Mouse (Mus musculus): Measurements from ENCODE around the gene Umad1. TPM values are rescaled to one million over a fixed set of nuclear protein-coding genes. Genes with fewer than 3 reads are reported as not detected.
"Not testable (repeated sequence)": the region's sequence is repeated elsewhere in the genome, so short reads cannot be mapped to it uniquely, and the experiment has no call there.

The Umad1 gene
- polyA plus RNA-seq, 1 experiment from 2014 or later, result 30.3 TPM

GRCm38 (mm10) chr6:8283255-8283654, 24.2 kb downstream of the Umad1 start:
- no peak for ATAC-seq
- Histone ChIP-seq H3K4me1 (no peaks in the 10 kb centered on the region), H3K27ac (no peak overlapping the region), H3K36me3 (ENCODE audit: poor library complexity, severe bottlenecking) (0 out of 2 replicates have a peak, but pooled peaks cover 11% of the 10 kb centered on the region), H3K4me3 (no peak overlapping the region), H3K9ac (no peak overlapping the region), H3K9me3 (replicated peaks) (no peaks in the 10 kb centered on the region), H3K27me3 (no peaks in the 10 kb centered on the region), H3K4me2 (no peak overlapping the region)
- WGBS, result 76% methylated on average over 4 of the region's 4 CpGs

GRCm38 (mm10) chr6:8285401-8285960, 26.4 kb downstream of the Umad1 start:
- H3K9me3 ChIP-seq (replicated peaks), result no peaks in the 10 kb centered on the region
- 87% methylated on average over 3 of the region's 3 CpGs for WGBS
- no peak overlapping the region for H3K27ac ChIP-seq
- no peak overlapping the region for H3K9ac ChIP-seq
- ATAC-seq, result no peak
- H3K27me3 ChIP-seq, result no peaks in the 10 kb centered on the region
- no peaks in the 10 kb centered on the region for H3K4me1 ChIP-seq
- H3K4me2 ChIP-seq, result no peak overlapping the region
- H3K36me3 ChIP-seq (ENCODE audit: poor library complexity, severe bottlenecking), result 0 out of 2 replicates have a peak, but pooled peaks cover 5% of the 10 kb centered on the region
- H3K4me3 ChIP-seq, result no peak overlapping the region

- no peaks in the 10 kb centered on the region for H3K27me3 ChIP-seq
- no peak for ATAC-seq
- WGBS, result 96% methylated on average over 3 of the region's 3 CpGs
- no peak overlapping the region for H3K4me3 ChIP-seq
- H3K36me3 ChIP-seq (ENCODE audit: poor library complexity, severe bottlenecking), result 0 out of 2 replicates have a peak, but pooled peaks cover 5% of the 10 kb centered on the region
- no peaks in the 10 kb centered on the region for H3K4me1 ChIP-seq
- no peak overlapping the region for H3K4me2 ChIP-seq
- no peak overlapping the region for H3K27ac ChIP-seq
- no peaks in the 10 kb centered on the region for H3K9me3 ChIP-seq (replicated peaks)
- H3K9ac ChIP-seq, result no peak overlapping the region
Observed at GRCm38 (mm10) chr6:8286146-8286545, 27.1 kb downstream of the Umad1 start.

GRCm38 (mm10) chr6:8288755-8289580, 29.9 kb downstream of the Umad1 start:
- no peak overlapping the region for H3K27ac ChIP-seq
- ATAC-seq, result no peak
- 75% methylated on average over 4 of the region's 4 CpGs for WGBS
- H3K9ac ChIP-seq, result no peak overlapping the region
- H3K36me3 ChIP-seq (ENCODE audit: poor library complexity, severe bottlenecking), result 0 out of 2 replicates have a peak, but pooled peaks cover 5% of the 10 kb centered on the region
- no peak overlapping the region for H3K4me3 ChIP-seq
- H3K9me3 ChIP-seq (replicated peaks), result no peaks in the 10 kb centered on the region
- H3K4me2 ChIP-seq, result no peak overlapping the region
- H3K4me1 ChIP-seq, result peaks cover 4% of the 10 kb centered on the region
- H3K27me3 ChIP-seq, result no peaks in the 10 kb centered on the region

GRCm38 (mm10) chr6:8294048-8294784, 35.1 kb downstream of the Umad1 start:
- no peaks in the 10 kb centered on the region for H3K36me3 ChIP-seq (ENCODE audit: poor library complexity, severe bottlenecking)
- 26% methylated on average over 4 of the region's 4 CpGs for WGBS
- H3K4me3 ChIP-seq, result no peak overlapping the region
- H3K4me1 ChIP-seq, result peaks cover 13% of the 10 kb centered on the region
- 0 out of 2 replicates have a peak overlapping the region, but pooled peaks have one; percentile 8 for H3K27ac ChIP-seq
- H3K27me3 ChIP-seq, result no peaks in the 10 kb centered on the region
- peak; percentile 95 for ATAC-seq
- H3K9me3 ChIP-seq (replicated peaks), result no peaks in the 10 kb centered on the region
- no peak overlapping the region for H3K4me2 ChIP-seq
- H3K9ac ChIP-seq, result no peak overlapping the region

- H3K36me3 ChIP-seq (ENCODE audit: poor library complexity, severe bottlenecking), result no peaks in the 10 kb centered on the region
- peak; percentile 79 for ATAC-seq
- no peaks in the 10 kb centered on the region for H3K9me3 ChIP-seq (replicated peaks)
- no peak overlapping the region for H3K4me2 ChIP-seq
- 58% methylated on average over 6 of the region's 6 CpGs for WGBS
- H3K27me3 ChIP-seq, result no peaks in the 10 kb centered on the region
- peak overlapping the region; percentile 14; the same call in 1 of the 2 replicates for H3K27ac ChIP-seq
- no peak overlapping the region for H3K9ac ChIP-seq
- H3K4me3 ChIP-seq, result no peak overlapping the region
- H3K4me1 ChIP-seq, result peaks cover 6% of the 10 kb centered on the region; the same call in 1 of the 2 replicates
Observed at GRCm38 (mm10) chr6:8299066-8299863, 40.2 kb downstream of the Umad1 start.

GRCm38 (mm10) chr6:8307878-8308775, 49.0 kb downstream of the Umad1 start:
- no peak overlapping the region for H3K4me3 ChIP-seq
- 0 out of 2 replicates have a peak, but pooled peaks cover 3% of the 10 kb centered on the region for H3K4me1 ChIP-seq
- H3K4me2 ChIP-seq, result no peak overlapping the region
- no peaks in the 10 kb centered on the region for H3K36me3 ChIP-seq (ENCODE audit: poor library complexity, severe bottlenecking)
- WGBS, result 69% methylated on average over 6 of the region's 6 CpGs
- no peaks in the 10 kb centered on the region for H3K27me3 ChIP-seq
- H3K27ac ChIP-seq, result no peak overlapping the region
- peak; percentile 61; the same call in 1 of the 2 replicates for ATAC-seq
- H3K9ac ChIP-seq, result no peak overlapping the region
- H3K9me3 ChIP-seq (replicated peaks), result no peaks in the 10 kb centered on the region

GRCm38 (mm10) chr6:8312554-8312953, 53.5 kb downstream of the Umad1 start:
- Histone ChIP-seq H3K4me2 (no peak overlapping the region), H3K4me3 (no peak overlapping the region), H3K4me1 (0 out of 2 replicates have a peak, but pooled peaks cover 3% of the 10 kb centered on the region), H3K36me3 (ENCODE audit: poor library complexity, severe bottlenecking) (no peaks in the 10 kb centered on the region), H3K27me3 (no peaks in the 10 kb centered on the region), H3K27ac (no peak overlapping the region), H3K9ac (no peak overlapping the region), H3K9me3 (replicated peaks) (no peaks in the 10 kb centered on the region)
- WGBS, result 90% methylated on average over 2 of the region's 2 CpGs
- no peak for ATAC-seq

GRCm38 (mm10) chr6:8316201-8316600, 57.1 kb downstream of the Umad1 start:
- H3K4me1 ChIP-seq, result no peaks in the 10 kb centered on the region
- no peak for ATAC-seq
- no peak overlapping the region for H3K9ac ChIP-seq
- no peaks in the 10 kb centered on the region for H3K9me3 ChIP-seq (replicated peaks)
- H3K4me3 ChIP-seq, result no peak overlapping the region
- H3K27me3 ChIP-seq, result no peaks in the 10 kb centered on the region
- H3K27ac ChIP-seq, result no peak overlapping the region
- no peaks in the 10 kb centered on the region for H3K36me3 ChIP-seq (ENCODE audit: poor library complexity, severe bottlenecking)
- H3K4me2 ChIP-seq, result no peak overlapping the region

GRCm38 (mm10) chr6:8319591-8319990, 60.5 kb downstream of the Umad1 start:
- WGBS, result 95% methylated on average over 2 of the region's 2 CpGs
- ATAC-seq, result no peak
- no peaks in the 10 kb centered on the region for H3K9me3 ChIP-seq (replicated peaks)

GRCm38 (mm10) chr6:8331496-8331895, 72.4 kb downstream of the Umad1 start:
- not testable (repeated sequence) for H3K27ac ChIP-seq; H3K4me1 ChIP-seq; H3K4me3 ChIP-seq; H3K4me2 ChIP-seq; H3K27me3 ChIP-seq; H3K36me3 ChIP-seq (ENCODE audit: poor library complexity, severe bottlenecking); H3K9ac ChIP-seq; H3K9me3 ChIP-seq (replicated peaks); ATAC-seq
- 95% methylated on average over 3 of the region's 3 CpGs for WGBS

More at GRCm38 (mm10) chr6:8319591-8319990, 60.5 kb downstream of the Umad1 start:
- no peak overlapping the region for H3K4me2 ChIP-seq
- H3K27ac ChIP-seq, result no peak overlapping the region
- no peaks in the 10 kb centered on the region for H3K4me1 ChIP-seq
- no peak overlapping the region for H3K9ac ChIP-seq
- H3K4me3 ChIP-seq, result no peak overlapping the region
- H3K36me3 ChIP-seq (ENCODE audit: poor library complexity, severe bottlenecking), result no peaks in the 10 kb centered on the region
- H3K27me3 ChIP-seq, result no peaks in the 10 kb centered on the region

Data from forebrain, embryonic 13.5 days (tissue).